Mouse (Mus musculus) layer of hippocampus, postnatal 36 days (tissue): Measurements from ENCODE around the gene Ahr. TPM values are rescaled to one million over a fixed set of nuclear protein-coding genes. Genes with fewer than 3 reads are reported as not detected.

Experiments used
- DNase-seq, 2 experiments: peaks; one replicate each; pipeline ENCODE4 v3.0.0; 2022
- total RNA-seq, 2 experiments: library from RNA; stranded (reverse); gene quantifications; 2 replicates each; pipeline ENCODE4 v1.2.3; 2021

Ahr gene
- 1 to 10 TPM; 6.9 to 7.4 TPM for total RNA-seq

GRCm38 (mm10) chr12:35534754-35535236 lies at the start of gene Ahr:
TSS of gene Ahr (minus strand) at chr12:35535038.
- peak; percentile 77 to 81 for DNase-seq

GRCm38 (mm10) chr12:35578826-35579225 lies 44.0 kb upstream of the Ahr start:
- peak in 1 of 2 experiments; percentile 12 for DNase-seq

- DNase-seq, result no peak
Measured at GRCm38 (mm10) chr12:35576107-35576506, 41.3 kb upstream of the Ahr start.

- DNase-seq, result no peak
Measured at GRCm38 (mm10) chr12:35573713-35574112, 38.9 kb upstream of the Ahr start.

- no peak for DNase-seq
Measured at GRCm38 (mm10) chr12:35562826-35563225, 28.0 kb upstream of the Ahr start.

GRCm38 (mm10) chr12:35558868-35559267 lies 24.0 kb upstream of the Ahr start:
- no peak for DNase-seq

- DNase-seq, result no peak
Measured at GRCm38 (mm10) chr12:35555925-35556324, 21.1 kb upstream of the Ahr start.

GRCm38 (mm10) chr12:35554309-35554708 lies 19.5 kb upstream of the Ahr start:
- no peak for DNase-seq

- DNase-seq, result no peak
Measured at GRCm38 (mm10) chr12:35553174-35553573, 18.3 kb upstream of the Ahr start.

- DNase-seq, result no peak
Measured at GRCm38 (mm10) chr12:35550299-35550698, 15.5 kb upstream of the Ahr start.

GRCm38 (mm10) chr12:35542836-35543235 lies 8.0 kb upstream of the Ahr start:
- DNase-seq, result no peak

GRCm38 (mm10) chr12:35538843-35539242 lies 4.0 kb upstream of the Ahr start:
- DNase-seq, result no peak

- peak; percentile 13 to 19 for DNase-seq
Measured at GRCm38 (mm10) chr12:35534114-35534753, 604 bp downstream of the Ahr start.

- DNase-seq, result no peak
Measured at GRCm38 (mm10) chr12:35533748-35534113, 1.1 kb downstream of the Ahr start.

GRCm38 (mm10) chr12:35533133-35533532 lies 1.7 kb downstream of the Ahr start:
- DNase-seq, result no peak

GRCm38 (mm10) chr12:35532151-35532550 lies 2.7 kb downstream of the Ahr start:
- DNase-seq, result peak; percentile 56 to 66

- DNase-seq, result no peak
Measured at GRCm38 (mm10) chr12:35530587-35530986, 4.3 kb downstream of the Ahr start.

GRCm38 (mm10) chr12:35527429-35527828 lies 7.4 kb downstream of the Ahr start:
- DNase-seq, result no peak

- no peak for DNase-seq
Measured at GRCm38 (mm10) chr12:35522585-35523103, 12.2 kb downstream of the Ahr start.

- DNase-seq, result no peak
Measured at GRCm38 (mm10) chr12:35515621-35516020, 19.2 kb downstream of the Ahr start.

- DNase-seq, result no peak
Measured at GRCm38 (mm10) chr12:35514671-35515070, 20.2 kb downstream of the Ahr start.

- DNase-seq, result no peak
Measured at GRCm38 (mm10) chr12:35510711-35511110, 24.1 kb downstream of the Ahr start.

GRCm38 (mm10) chr12:35506383-35506782 lies 28.5 kb downstream of the Ahr start:
- DNase-seq, result no peak

- DNase-seq, result no peak
Measured at GRCm38 (mm10) chr12:35504081-35504480, 30.8 kb downstream of the Ahr start.

- no peak for DNase-seq
Measured at GRCm38 (mm10) chr12:35503586-35503985, 31.3 kb downstream of the Ahr start.
